Mouse (Mus musculus) liver, embryonic 14.5 days (tissue): ENCODE results near the gene Hpcal4. TPM values are rescaled to one million over a fixed set of nuclear protein-coding genes. Genes with fewer than 3 reads are reported as not detected.

Experiments
- ATAC-seq: fragments of 200-750 bp; cut with Nextera tagmentation; 2 replicates; pipeline ENCODE4 v1.8.0; 2017; ENCODE audit warnings: moderate number of reproducible peaks, mild to moderate bottlenecking, moderate library complexity; ENCODE audit not compliant: insufficient read depth
- DNase-seq, 3 experiments: peaks; one replicate each; pipeline ENCODE4 v3.0.0-alpha.2; 2012 to 2013; ENCODE audit warnings: low read depth in 3 of 3, low spot score in 3 of 3
- H3K27ac ChIP-seq: fragments of 300-500 bp; sonication (generic); 2 replicates; pipeline ENCODE4 v1.5.1; 2014; ENCODE audit warnings: moderate library complexity, mild to moderate bottlenecking, control low read depth, inconsistent platforms
- H3K27me3 ChIP-seq: fragments of 300-500 bp; sonication (generic); 2 replicates; pipeline ENCODE4 v1.6.1; 2014; ENCODE audit warnings: mild to moderate bottlenecking, low read length, moderate library complexity; ENCODE audit not compliant: control insufficient read depth, insufficient read depth
- H3K36me3 ChIP-seq: fragments of 300-500 bp; sonication (generic); replicated peaks from 2 replicates; pipeline ENCODE4 v1.6.1; 2014; ENCODE audit warnings: low read depth; ENCODE audit not compliant: control insufficient read depth, insufficient read depth
- H3K4me1 ChIP-seq, 2 experiments: fragments of 200-500 bp in 1 of 2; fragments of 300-500 bp in 1 of 2; sonication (generic) in 1 of 2; replicated peaks; 2 replicates each; pipeline ENCODE4 v1.6.1; 2012 to 2014; ENCODE audit warnings: antibody characterized with exemption in 1 of 2, inconsistent platforms in 1 of 2, low read length in 1 of 2; ENCODE audit not compliant: control insufficient read depth in 2 of 2, insufficient read depth in 2 of 2
- H3K4me2 ChIP-seq: fragments of 300-500 bp; sonication (generic); 2 replicates; pipeline ENCODE4 v1.6.1; 2014; ENCODE audit warnings: low read depth, mild to moderate bottlenecking, control low read depth, moderate library complexity
- H3K4me3 ChIP-seq, 2 experiments: fragments of 200-500 bp in 1 of 2; fragments of 300-500 bp in 1 of 2; sonication (generic) in 1 of 2; 2 replicates each; pipeline ENCODE4 v1.5.1; 2012 to 2014; ENCODE audit warnings: low read depth in 2 of 2, low read length in 2 of 2, mild to moderate bottlenecking in 2 of 2, control low read depth in 1 of 2, inconsistent platforms in 1 of 2, moderate library complexity in 1 of 2; ENCODE audit not compliant: insufficient read depth in 1 of 2
- H3K9ac ChIP-seq: fragments of 300-500 bp; sonication (generic); replicated peaks from 2 replicates; pipeline ENCODE4 v1.6.1; 2014; ENCODE audit warnings: mild to moderate bottlenecking, control low read depth, moderate library complexity
- H3K9me3 ChIP-seq: fragments of 300-500 bp; sonication (generic); 2 replicates; pipeline ENCODE4 v1.6.1; 2016; ENCODE audit warnings: low read length, mixed read lengths; ENCODE audit not compliant: control insufficient read depth
- CTCF ChIP-seq: IDR thresholded peaks from 2 replicates; pipeline ENCODE4 v1.5.1; 2016; ENCODE audit warnings: antibody characterized with exemption, low read depth, control low read depth
- EP300 ChIP-seq: IDR thresholded peaks from 2 replicates; pipeline ENCODE4 v1.6.1; 2016; ENCODE audit warnings: antibody characterized with exemption, low read depth
- WGBS: fragments of 180-500 bp; shearing (Covaris S2); extraction: QIAGEN DNeasy Blood & Tissue Kit; methylation state at CpG from one replicate; pipeline ENCODE4 v1.1.7; 2014; ENCODE audit not compliant: insufficient replicate concordance; 5-methylcytosine and 5-hydroxymethylcytosine counted together
- polyA plus RNA-seq, 2 experiments: library from polyadenylated mRNA; depleted of rRNA in 1 of 2; stranded (reverse) in 1 of 2; unstranded in 1 of 2; fragments of >200 nt; fragmentation: Nextera tagmentation in 1 of 2; extraction: Ambion mirVana in 1 of 2; gene quantifications; 2 replicates each; pipeline versions ENCODE4 v1.2.1 to v1.2.3; 2012 to 2014

Hpcal4 gene
- polyA plus RNA-seq (2012; rRNA removed): 0.03 TPM in 1 of 2 replicates, not detected in the other
- not detected in 2 replicates for polyA plus RNA-seq (2014; fragmentation: Nextera tagmentation; extraction: Ambion mirVana)

DNA sequence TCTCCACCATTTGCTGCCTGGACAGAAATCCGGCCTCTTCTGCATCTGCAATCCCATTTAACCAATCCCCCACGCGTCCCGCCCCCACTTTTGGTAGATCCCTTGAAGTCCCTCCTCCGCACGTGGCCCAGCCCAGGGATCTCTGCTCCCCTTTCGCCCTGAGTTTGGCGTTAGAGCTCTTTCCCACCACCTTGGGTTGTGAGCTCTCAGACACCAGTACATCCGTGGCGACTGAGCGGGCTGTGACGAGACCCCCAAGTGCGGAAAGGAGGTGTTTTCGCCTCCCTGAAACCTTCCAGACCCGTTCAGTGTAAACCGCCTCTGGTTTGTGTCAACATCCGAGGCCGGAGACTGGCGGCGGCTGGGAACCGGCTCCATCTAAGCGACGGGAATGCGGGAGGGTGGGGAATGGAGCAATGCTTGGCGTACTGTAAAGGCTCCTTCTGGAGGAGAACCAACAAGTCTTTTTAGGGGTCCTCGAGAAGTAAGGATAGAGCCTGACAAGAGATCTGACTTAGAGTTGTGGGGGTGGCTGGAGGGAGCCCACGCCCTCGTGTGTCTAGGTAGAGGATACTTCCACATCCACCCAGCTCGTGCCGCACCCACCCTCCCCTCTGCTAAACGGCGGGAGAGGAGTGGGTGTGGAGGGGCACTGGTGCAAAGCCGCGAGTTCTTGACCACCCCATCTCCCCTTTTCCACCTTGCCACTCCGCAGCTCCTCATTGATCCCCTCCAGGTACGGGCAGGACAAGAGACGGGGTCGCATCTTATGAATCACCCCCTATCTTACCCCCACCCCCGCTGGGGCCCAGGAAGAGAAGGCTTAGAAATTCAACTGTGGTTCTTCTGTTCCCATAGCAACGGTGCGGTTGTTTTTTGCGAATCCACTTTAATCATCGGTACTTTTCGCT, at the start of gene Hpcal4:
Gene Hpcal4, plus strand, starts transcription at position 900 of the 911 bp plus-strand sequence.
- Histone ChIP-seq H3K4me2 (peak within 1 kb of the TSS; percentile 53), H3K9ac (no peak within 1 kb of the TSS), H3K4me1 (no peaks in the 10 kb centered on the region), H3K4me3 (peak within 1 kb of the TSS; percentile 7 to 32; a peak in 3 of 4 replicates), H3K27ac (no peak within 1 kb of the TSS), H3K36me3 (no peaks in the 10 kb centered on the region), H3K9me3 (no peaks in the 10 kb centered on the region), H3K27me3 (peaks cover 50% of the 10 kb centered on the region)
- DNase-seq (no peak), ATAC-seq (no peak)
- no peak for TF ChIP-seq CTCF
- no peak for TF ChIP-seq EP300
- WGBS: 2% methylated on average over 44 of the region's 44 CpGs

DNA sequence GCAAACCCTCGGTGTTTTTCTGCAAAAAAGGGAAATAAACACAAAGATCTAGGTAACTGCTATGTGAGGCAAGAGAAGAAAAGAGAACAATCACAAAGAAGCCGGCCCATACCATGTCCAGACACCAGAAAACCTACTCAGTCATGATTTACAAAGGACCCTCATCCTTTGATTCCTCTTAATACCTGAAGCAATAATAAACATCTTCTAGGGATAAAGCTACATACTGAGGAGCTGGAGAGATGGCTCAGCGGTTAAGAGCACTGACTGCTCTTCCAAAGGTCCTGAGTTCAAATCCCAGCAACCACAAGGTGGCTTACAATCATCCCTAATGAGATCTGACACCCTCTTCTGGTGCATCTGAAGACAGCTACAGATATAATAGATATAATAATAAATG, 45.5 kb upstream of the Hpcal4 start:
- Histone ChIP-seq H3K36me3 (peaks cover 21% of the 10 kb centered on the region), H3K4me1 (peaks cover 5 to 11% of the 10 kb centered on the region in 2 experiments), H3K27me3 (no peaks in the 10 kb centered on the region), H3K9ac (no peak overlapping the region), H3K27ac (no peak overlapping the region), H3K9me3 (no peaks in the 10 kb centered on the region), H3K4me3 (no peak overlapping the region), H3K4me2 (no peak overlapping the region)
- TF ChIP-seq CTCF: no peak
- WGBS: 70% methylated on average over 3 of the region's 3 CpGs
- ATAC-seq: no peak
- no peak for DNase-seq

DNA sequence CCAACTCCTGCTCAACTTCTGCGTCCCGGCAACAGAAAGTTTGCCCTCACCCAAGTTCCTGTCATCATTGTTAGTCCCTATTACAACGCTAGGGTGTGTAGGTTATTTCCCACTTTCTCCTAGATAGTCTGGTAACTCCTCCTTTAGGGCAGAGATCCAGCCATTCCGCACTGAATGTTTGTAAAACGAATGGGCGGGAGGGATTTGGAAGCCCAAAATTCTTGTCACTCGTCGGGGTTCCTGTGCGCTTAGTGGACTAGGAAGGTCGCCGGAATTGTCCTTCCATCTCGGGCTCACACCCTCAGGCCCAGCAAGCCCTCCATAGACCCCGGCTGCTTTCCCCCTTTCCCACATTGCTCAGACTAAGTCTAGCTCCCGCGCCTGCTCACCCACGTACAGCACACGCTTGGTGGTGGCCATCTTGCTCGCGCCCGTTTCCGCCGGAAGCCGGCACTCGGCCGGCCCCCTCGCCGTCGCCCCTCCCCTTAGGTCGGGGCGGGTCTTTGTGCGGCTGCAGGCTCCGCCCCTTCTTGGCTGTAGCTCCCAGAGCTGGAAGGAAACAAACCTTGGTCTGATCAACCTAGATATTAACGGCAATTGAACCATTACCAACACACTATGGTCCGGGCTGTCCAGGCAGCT, 43.4 kb upstream of the Hpcal4 start, which contains the start of gene Ppie:
Gene Ppie, minus strand, starts transcription at position 439 of the 642 bp plus-strand sequence.
- WGBS: under 1% methylated on average over 34 of the region's 34 CpGs
- peak; percentile 96 for ATAC-seq
- H3K9me3 ChIP-seq: no peaks in the 10 kb centered on the region

DNA sequence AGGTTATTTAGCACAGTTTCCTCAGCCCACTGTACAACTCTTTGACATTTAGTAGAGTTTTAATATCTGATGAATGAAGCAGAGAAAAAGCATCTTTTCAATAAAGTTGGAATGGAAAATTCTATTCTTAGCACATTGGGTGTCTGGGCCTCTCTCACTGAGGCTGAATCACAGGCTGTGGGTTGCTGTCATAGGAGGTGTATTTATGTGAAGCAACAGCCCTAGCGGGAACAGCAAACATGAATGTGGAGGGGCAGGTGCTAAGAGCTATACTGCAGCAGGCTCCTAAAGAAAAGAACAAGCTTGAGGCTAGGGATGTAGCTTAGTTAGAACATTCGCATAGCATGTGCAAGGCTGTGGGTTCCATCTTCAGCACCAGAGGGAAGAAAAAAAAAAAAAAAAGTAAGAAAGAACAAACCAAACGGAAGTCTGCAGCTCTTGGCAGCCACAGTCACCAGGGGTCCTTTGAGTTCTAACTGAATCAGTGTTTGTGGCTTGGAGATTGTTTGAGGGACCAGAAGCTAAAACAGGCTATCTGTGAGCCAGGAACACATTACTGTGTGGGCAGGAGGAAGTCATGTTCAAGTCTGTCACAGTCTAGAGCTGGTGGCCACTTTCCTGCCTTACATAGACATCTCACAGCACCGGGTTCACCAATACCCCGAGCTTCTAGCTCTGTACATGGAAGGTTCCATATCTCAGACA, 35.4 kb upstream of the Hpcal4 start:
- TF ChIP-seq EP300: no peak
- TF ChIP-seq CTCF: no peak
- ATAC-seq (no peak), DNase-seq (no peak)
- Histone ChIP-seq H3K27me3 (no peaks in the 10 kb centered on the region), H3K4me2 (no peak overlapping the region), H3K36me3 (no peaks in the 10 kb centered on the region), H3K27ac (no peak overlapping the region), H3K4me1 (no peaks in the 10 kb centered on the region), H3K9ac (no peak overlapping the region), H3K9me3 (no peaks in the 10 kb centered on the region), H3K4me3 (no peak overlapping the region)
- 24% methylated on average over 5 of the region's 5 CpGs for WGBS

More for the DNA sequence above, 43.4 kb upstream of the Hpcal4 start, which contains the start of gene Ppie:
- Histone ChIP-seq H3K9ac (peak within 1 kb of the TSS; percentile 66), H3K4me2 (peak within 1 kb of the TSS; percentile 90), H3K27ac (peak within 1 kb of the TSS; percentile 4), H3K27me3 (no peaks in the 10 kb centered on the region), H3K36me3 (peaks cover 5% of the 10 kb centered on the region), H3K4me3 (peak within 1 kb of the TSS; percentile 89 to 90), H3K4me1 (peaks cover 5 to 11% of the 10 kb centered on the region in 2 experiments)
- TF ChIP-seq CTCF: 0 out of 2 replicates have a peak, but pooled peaks have one; percentile 16
- TF ChIP-seq EP300: no peak
- DNase-seq: peak; percentile 68 to 77 (median 75)
